Mouse (Mus musculus) cerebellum, adult 2 months (tissue): ENCODE measurements around the gene Hspa2. TPM values are rescaled to one million over a fixed set of nuclear protein-coding genes. Genes with fewer than 3 reads are reported as not detected.

Experiments used
- DNase-seq, 2 experiments: peaks; one replicate each; pipeline ENCODE4 v3.0.0; 2021
- H3K27ac ChIP-seq: fragments of 200-500 bp; 2 replicates; pipeline ENCODE4 v1.5.1; 2012; ENCODE audit warnings: low read length, control low read depth, inconsistent platforms; ENCODE audit not compliant: insufficient read depth
- H3K27me3 ChIP-seq: fragments of 200-500 bp; 2 replicates; pipeline ENCODE4 v1.6.1; 2012; ENCODE audit warnings: inconsistent platforms, mild to moderate bottlenecking, low read length, moderate library complexity; ENCODE audit not compliant: control insufficient read depth, insufficient read depth
- H3K4me1 ChIP-seq: fragments of 200-500 bp; 2 replicates; pipeline ENCODE4 v1.6.1; 2011; ENCODE audit warnings: low read length; ENCODE audit not compliant: control insufficient read depth, insufficient read depth
- H3K4me3 ChIP-seq: fragments of 200-500 bp; replicated peaks from 2 replicates; pipeline ENCODE3; 2011; ENCODE audit warnings: mild to moderate bottlenecking, low read depth, low read length, control low read depth; ENCODE audit not compliant: insufficient read depth
- CTCF ChIP-seq: fragments of 200-500 bp; IDR thresholded peaks from 2 replicates; pipeline ENCODE4 v1.5.1; 2011; ENCODE audit warnings: low read depth, mild to moderate bottlenecking, control low read depth, low read length, moderate library complexity, borderline replicate concordance; ENCODE audit not compliant: insufficient read depth
- POLR2A ChIP-seq: fragments of 200-500 bp; IDR thresholded peaks from 2 replicates; pipeline ENCODE4 v1.6.1; 2011; ENCODE audit warnings: low read length, control low read depth, borderline replicate concordance; ENCODE audit not compliant: insufficient read depth
- WGBS: fragments of 180-500 bp; shearing (Covaris S2); methylation state at CpG from one replicate; pipeline ENCODE4 v1.1.7; 2018; 5-methylcytosine and 5-hydroxymethylcytosine counted together
- polyA plus RNA-seq: library from polyadenylated mRNA; depleted of rRNA; stranded (reverse); fragments of >200 nt; gene quantifications from 2 replicates; pipeline ENCODE4 v1.2.3, GENCODE M21; 2012; rRNA removed

Hspa2 gene
- polyA plus RNA-seq = 20.0 and 20.6 TPM in 2 replicates

DNA sequence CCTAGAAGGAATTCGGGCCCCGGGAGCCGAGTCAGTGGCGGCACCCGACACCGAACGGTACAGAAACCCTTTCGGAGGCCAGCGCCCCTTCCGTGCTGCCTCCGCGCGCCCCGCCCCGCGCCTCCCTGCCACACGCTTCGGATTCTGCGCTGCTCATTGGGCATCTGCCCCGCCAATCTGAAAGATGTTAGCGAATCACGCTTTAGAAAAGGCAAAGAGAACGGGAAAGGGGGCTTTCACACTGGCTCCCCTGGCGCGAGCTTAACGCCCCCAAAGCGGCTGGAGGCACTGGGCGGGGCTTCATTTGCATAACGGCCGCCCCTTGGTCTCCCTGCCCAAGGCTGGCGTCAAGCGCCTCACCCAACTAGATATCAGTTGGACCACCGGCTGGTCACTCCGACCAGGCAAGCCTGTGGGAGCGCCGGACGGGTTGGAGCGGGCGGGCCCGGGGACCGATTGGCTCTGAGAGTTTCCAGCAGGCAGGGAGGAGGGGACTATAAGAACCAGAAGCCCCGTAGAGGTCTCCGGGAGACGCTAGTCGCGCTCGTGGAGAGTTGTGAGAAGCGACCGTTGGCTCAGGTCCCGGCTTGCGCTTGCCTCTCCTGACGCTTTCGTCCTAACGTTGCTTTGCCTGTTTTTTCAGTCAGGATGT lies at the start of gene Hspa2:
Gene Hspa2, plus strand, starts transcription at position 291 of the 652 bp plus-strand sequence.
- H3K27ac ChIP-seq = peak within 1 kb of the TSS; percentile 93
- peak; percentile 99 to 100 for DNase-seq
- H3K27me3 ChIP-seq = no peaks in the 10 kb centered on the region
- peak within 1 kb of the TSS; percentile 85 for H3K4me3 ChIP-seq
- H3K4me1 ChIP-seq = peaks cover 3% of the 10 kb centered on the region; the same call in 1 of the 2 replicates
- under 1% methylated on average over 52 of the region's 54 CpGs for WGBS
- no peak for TF ChIP-seq CTCF
- TF ChIP-seq POLR2A = peak; percentile 88; the same call in 1 of the 2 replicates

- H3K27ac ChIP-seq = no peak overlapping the region
- H3K4me3 ChIP-seq = no peak overlapping the region
- TF ChIP-seq POLR2A (no peak), CTCF (no peak)
- H3K27me3 ChIP-seq = no peaks in the 10 kb centered on the region
- no peak for DNase-seq
- H3K4me1 ChIP-seq = peaks cover 4% of the 10 kb centered on the region; the same call in 1 of the 2 replicates
- 73% methylated on average over 1 of the region's 1 CpGs for WGBS
These were observed 43.1 kb upstream of the Hspa2 start for GRCm38 (mm10) chr12:76360868-76361267.

GRCm38 (mm10) chr12:76361405-76362302 lies 42.3 kb upstream of the Hspa2 start:
- Histone ChIP-seq H3K4me3 (no peak overlapping the region), H3K27me3 (no peaks in the 10 kb centered on the region), H3K4me1 (peaks cover 4% of the 10 kb centered on the region; the same call in 1 of the 2 replicates), H3K27ac (no peak overlapping the region)
- WGBS = 73% methylated on average over 9 of the region's 9 CpGs
- DNase-seq = no peak
- TF ChIP-seq CTCF (no peak), POLR2A (no peak)

GRCm38 (mm10) chr12:76362303-76362676 lies 41.7 kb upstream of the Hspa2 start:
- WGBS = 88% methylated on average over 9 of the region's 9 CpGs
- DNase-seq = no peak
- Histone ChIP-seq H3K4me1 (peaks cover 2% of the 10 kb centered on the region; the same call in 1 of the 2 replicates), H3K27me3 (no peaks in the 10 kb centered on the region), H3K27ac (no peak overlapping the region), H3K4me3 (no peak overlapping the region)
- TF ChIP-seq CTCF (no peak), POLR2A (no peak)

DNA sequence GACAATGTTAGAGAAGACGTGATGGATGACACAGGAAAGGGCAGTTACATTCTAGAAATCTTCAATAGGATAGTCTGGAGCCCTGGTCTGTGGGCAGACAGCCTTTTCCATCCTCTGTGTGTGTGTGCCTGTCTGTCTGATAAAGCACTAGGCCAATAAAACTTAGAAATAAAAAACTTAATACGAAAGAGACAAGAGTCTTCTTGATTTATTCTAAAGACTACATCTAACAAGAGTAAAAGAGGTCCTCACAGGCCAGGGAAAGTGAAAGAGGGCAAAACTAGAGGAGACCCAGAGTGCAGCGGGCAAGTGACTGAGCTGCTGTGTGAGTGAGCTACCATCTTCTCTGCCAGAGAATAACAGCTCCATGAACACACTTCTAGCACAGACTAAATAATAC lies 37.7 kb upstream of the Hspa2 start:
- no peak for DNase-seq
- Histone ChIP-seq H3K4me3 (no peak overlapping the region), H3K27me3 (no peaks in the 10 kb centered on the region), H3K4me1 (no peaks in the 10 kb centered on the region; the same call in 1 of the 2 replicates), H3K27ac (no peak overlapping the region)
- TF ChIP-seq CTCF (no peak), POLR2A (no peak)
- WGBS = 80% methylated on average over 3 of the region's 3 CpGs

- TF ChIP-seq POLR2A = no peak
- no peak for TF ChIP-seq CTCF
- H3K4me1 ChIP-seq = no peaks in the 10 kb centered on the region; the same call in 1 of the 2 replicates
- peak; percentile 52 to 53 for DNase-seq
- no peaks in the 10 kb centered on the region for H3K27me3 ChIP-seq
- H3K27ac ChIP-seq = 0 out of 2 replicates have a peak overlapping the region, but pooled peaks have one; percentile 1
- H3K4me3 ChIP-seq = peak overlapping the region; percentile 18
- 5% methylated on average over 14 of the region's 14 CpGs for WGBS
These were observed 36.6 kb upstream of the Hspa2 start for GRCm38 (mm10) chr12:76367096-76367995.
